ENCODE assay signal across 8 mouse cellular contexts in genomic region chr8:106226589-106226988, GRCm38 (mm10). TPM values are rescaled to one million over a fixed set of nuclear protein-coding genes. Genes with fewer than 3 reads are reported as not detected.
DNase-seq lines count a peak whose midpoint lies in the region; ATAC-seq and TF ChIP-seq lines count a peak whose summit lies in the region.

No protein-coding gene starts in this region.

- no peak overlapping the region for H3K9ac ChIP-seq in midbrain, embryonic 13.5 days (replicated peaks)
- no peak overlapping the region for H3K9ac ChIP-seq in embryonic facial prominence, embryonic 14.5 days (ENCODE audit: low read depth, low read length)
- no peak overlapping the region for H3K9ac ChIP-seq in neural tube, embryonic 11.5 days (ENCODE audit: low read length)

- H3K4me2 ChIP-seq in midbrain, embryonic 13.5 days (replicated peaks), result no peak overlapping the region
- no peak overlapping the region for H3K4me2 ChIP-seq in embryonic facial prominence, embryonic 14.5 days (ENCODE audit: low read depth, low read length)
- H3K4me2 ChIP-seq in neural tube, embryonic 11.5 days (ENCODE audit: low read depth), result no peak overlapping the region

- H3K4me1 ChIP-seq in midbrain, embryonic 10.5 days, result no peaks in the 10 kb centered on the region
- H3K4me1 ChIP-seq in midbrain, embryonic 13.5 days (replicated peaks), result no peaks in the 10 kb centered on the region
- H3K4me1 ChIP-seq in bone marrow, adult 2 months (ENCODE audit: control insufficient read depth, insufficient read depth, low read length), result no peaks in the 10 kb centered on the region
- no peaks in the 10 kb centered on the region for H3K4me1 ChIP-seq in embryonic facial prominence, embryonic 14.5 days (ENCODE audit: control insufficient read depth, insufficient read depth, low read length)
- H3K4me1 ChIP-seq in neural tube, embryonic 11.5 days (ENCODE audit: control insufficient read depth, insufficient read depth, low read length), result no peaks in the 10 kb centered on the region

- 53% methylated on average over 9 of the region's 9 CpGs for WGBS in midbrain, embryonic 10.5 days
- 46% methylated on average over 9 of the region's 9 CpGs for WGBS in midbrain, embryonic 13.5 days
- WGBS in bone marrow, adult 2 months, result 47% methylated on average over 9 of the region's 9 CpGs
- 37% methylated on average over 9 of the region's 9 CpGs for WGBS in embryonic facial prominence, embryonic 14.5 days
- WGBS in neural tube, embryonic 11.5 days, result 51% methylated on average over 9 of the region's 9 CpGs

- DNase-seq in adrenal gland, adult (ENCODE audit: inconsistent age in 2 of 2, low spot score in 1 of 2), result peak; percentile 35 to 82
- no peak for DNase-seq in adrenal gland, adult 8-10 months
- peak; percentile 56 for DNase-seq in midbrain, embryonic 10.5 days (ENCODE audit: low spot score)
- DNase-seq in embryonic facial prominence, embryonic 14.5 days (ENCODE audit: low spot score), result peak; percentile 55
- peak; percentile 32 to 49 for DNase-seq in layer of hippocampus, postnatal 14 days (ENCODE audit: low spot score in 2 of 2)
- DNase-seq in neural tube, embryonic 11.5 days (ENCODE audit: low spot score), result peak; percentile 68

- no peak overlapping the region for H3K4me3 ChIP-seq in midbrain, embryonic 10.5 days
- no peak overlapping the region for H3K4me3 ChIP-seq in midbrain, embryonic 13.5 days (replicated peaks)
- no peak overlapping the region for H3K4me3 ChIP-seq in bone marrow, adult 2 months (replicated peaks; ENCODE audit: control insufficient read depth, low read depth, low read length)
- no peak overlapping the region for H3K4me3 ChIP-seq in embryonic facial prominence, embryonic 14.5 days (ENCODE audit: low read depth, low read length)
- H3K4me3 ChIP-seq in neural tube, embryonic 11.5 days (ENCODE audit: low read depth, low read length), result no peak overlapping the region

- peaks cover 87% of the 10 kb centered on the region for H3K36me3 ChIP-seq in midbrain, embryonic 10.5 days
- peaks cover 67% of the 10 kb centered on the region for H3K36me3 ChIP-seq in midbrain, embryonic 13.5 days
- peaks cover 67% of the 10 kb centered on the region for H3K36me3 ChIP-seq in embryonic facial prominence, embryonic 14.5 days (ENCODE audit: control insufficient read depth, insufficient read depth, low read length)
- H3K36me3 ChIP-seq in neural tube, embryonic 11.5 days (ENCODE audit: control insufficient read depth, insufficient read depth, low read length), result peaks cover 4% of the 10 kb centered on the region; the same call in 1 of the 2 replicates

- no peak overlapping the region for H3K27ac ChIP-seq in midbrain, embryonic 10.5 days (replicated peaks)
- H3K27ac ChIP-seq in midbrain, embryonic 13.5 days, result no peak overlapping the region
- no peak overlapping the region for H3K27ac ChIP-seq in bone marrow, adult 2 months (ENCODE audit: control insufficient read depth, insufficient read depth, low read depth, low read length, poor library complexity)
- no peak overlapping the region for H3K27ac ChIP-seq in embryonic facial prominence, embryonic 14.5 days (replicated peaks; ENCODE audit: low read depth, low read length)
- H3K27ac ChIP-seq in neural tube, embryonic 11.5 days (ENCODE audit: low read depth, low read length), result no peak overlapping the region

- ATAC-seq in midbrain, embryonic 13.5 days, result no peak
- no peak for ATAC-seq in embryonic facial prominence, embryonic 14.5 days (ENCODE audit: low read depth)
- ATAC-seq in neural tube, embryonic 11.5 days (ENCODE audit: insufficient read depth, low FRiP score, low TSS enrichment), result no peak

- TF ChIP-seq CTCF in bone marrow, adult 2 months (IDR thresholded peaks at IDR 0.05; ENCODE audit: control insufficient read depth, insufficient read depth, low read length), result peak; percentile 54

- no peak for TF ChIP-seq POLR2A in bone marrow, adult 2 months (IDR thresholded peaks at IDR 0.05; ENCODE audit: borderline replicate concordance, control insufficient read depth, low read depth, low read length)

- H3K27me3 ChIP-seq in midbrain, embryonic 10.5 days (ENCODE audit: low read depth, poor library complexity, severe bottlenecking), result no peaks in the 10 kb centered on the region
- H3K27me3 ChIP-seq in midbrain, embryonic 13.5 days, result no peaks in the 10 kb centered on the region
- H3K27me3 ChIP-seq in embryonic facial prominence, embryonic 14.5 days (replicated peaks; ENCODE audit: control insufficient read depth, insufficient read depth, low read length), result no peaks in the 10 kb centered on the region
- no peaks in the 10 kb centered on the region for H3K27me3 ChIP-seq in neural tube, embryonic 11.5 days (ENCODE audit: control insufficient read depth, insufficient read depth, low read length)

- no peaks in the 10 kb centered on the region for H3K9me3 ChIP-seq in midbrain, embryonic 10.5 days (replicated peaks)
- H3K9me3 ChIP-seq in midbrain, embryonic 13.5 days, result no peaks in the 10 kb centered on the region
- H3K9me3 ChIP-seq in embryonic facial prominence, embryonic 14.5 days (ENCODE audit: control insufficient read depth, low read length), result no peaks in the 10 kb centered on the region
- H3K9me3 ChIP-seq in neural tube, embryonic 11.5 days (ENCODE audit: control insufficient read depth, low read length), result no peaks in the 10 kb centered on the region

RNA-seq across cellular contexts. Expression of gene Prmt7, which starts 15.9 kb away (rescaled TPM):
- 10 to 100 TPM; 26.2 to 30.4 (median 29.1) TPM for total RNA-seq in adrenal gland, adult 8-10 months (2022)
- 78.9 and 81.6 TPM in 2 replicates for polyA plus RNA-seq in midbrain, embryonic 10.5 days (2016; fragmentation: Nextera tagmentation; extraction: Ambion mirVana)
- polyA plus RNA-seq in midbrain, embryonic 13.5 days (2015; fragmentation: Nextera tagmentation; extraction: Ambion mirVana), result 57.8 and 62.6 TPM in 2 replicates
- 12.1 and 12.9 TPM in 2 replicates for polyA plus RNA-seq in bone marrow, adult 2 months (2011; ENCODE audit: insufficient read depth, insufficient read length, low replicate concordance, missing spikeins)
- 38.7 and 47.6 TPM in 2 replicates for polyA plus RNA-seq in embryonic facial prominence, embryonic 14.5 days (2014; fragmentation: Nextera tagmentation; extraction: Ambion mirVana)
- total RNA-seq in layer of hippocampus, postnatal 14 days (2021), result 10 to 100 TPM; 32.1 to 34.3 TPM
- 70.2 and 71.1 TPM in 2 replicates for polyA plus RNA-seq in neural tube, embryonic 11.5 days (2014; fragmentation: Nextera tagmentation; extraction: Ambion mirVana)

RNA-seq across cellular contexts. Expression of gene Slc7a6os, which starts 15.9 kb away (rescaled TPM):
- 10 to 100 TPM; 21.4 to 32.1 (median 28.3) TPM for total RNA-seq in adrenal gland, adult 8-10 months (2022)
- polyA plus RNA-seq in midbrain, embryonic 10.5 days (2016; fragmentation: Nextera tagmentation; extraction: Ambion mirVana), result 34.9 and 35.9 TPM in 2 replicates
- polyA plus RNA-seq in midbrain, embryonic 13.5 days (2015; fragmentation: Nextera tagmentation; extraction: Ambion mirVana), result 36.6 and 42.6 TPM in 2 replicates
- polyA plus RNA-seq in bone marrow, adult 2 months (2011; ENCODE audit: insufficient read depth, insufficient read length, low replicate concordance, missing spikeins), result 23.9 and 53.8 TPM in 2 replicates
- polyA plus RNA-seq in embryonic facial prominence, embryonic 14.5 days (2014; fragmentation: Nextera tagmentation; extraction: Ambion mirVana), result 29.4 and 31.5 TPM in 2 replicates
- total RNA-seq in layer of hippocampus, postnatal 14 days (2021), result 10 to 100 TPM; 26.6 to 28.3 TPM
- 39.7 and 45.6 TPM in 2 replicates for polyA plus RNA-seq in neural tube, embryonic 11.5 days (2014; fragmentation: Nextera tagmentation; extraction: Ambion mirVana)

RNA-seq across cellular contexts. Expression of gene Slc7a6, which starts 57.9 kb away (rescaled TPM):
- total RNA-seq in adrenal gland, adult 8-10 months (2022), result 10 to 100 TPM; 16.9 to 22.5 (median 21.0) TPM
- polyA plus RNA-seq in midbrain, embryonic 10.5 days (2016; fragmentation: Nextera tagmentation; extraction: Ambion mirVana), result 78.9 and 79.8 TPM in 2 replicates
- polyA plus RNA-seq in midbrain, embryonic 13.5 days (2015; fragmentation: Nextera tagmentation; extraction: Ambion mirVana), result 76.0 and 81.0 TPM in 2 replicates
- polyA plus RNA-seq in bone marrow, adult 2 months (2011; ENCODE audit: insufficient read depth, insufficient read length, low replicate concordance, missing spikeins), result 3.7 and 8.3 TPM in 2 replicates
- 46.9 and 51.6 TPM in 2 replicates for polyA plus RNA-seq in embryonic facial prominence, embryonic 14.5 days (2014; fragmentation: Nextera tagmentation; extraction: Ambion mirVana)
- 10 to 100 TPM; 25.7 to 26.3 TPM for total RNA-seq in layer of hippocampus, postnatal 14 days (2021)
- polyA plus RNA-seq in neural tube, embryonic 11.5 days (2014; fragmentation: Nextera tagmentation; extraction: Ambion mirVana), result 106 and 121 TPM in 2 replicates
